Mouse (Mus musculus) cortical plate, adult 2 months (tissue): ENCODE measurements around the gene Cpa2.

Experiments
- CTCF ChIP-seq: fragments of 200-500 bp; IDR thresholded peaks from 2 replicates; pipeline ENCODE4 v1.5.1; 2011; ENCODE audit warnings: mild to moderate bottlenecking, control low read depth, low read length; ENCODE audit not compliant: insufficient read depth; ENCODE audit errors: extremely low read depth
- POLR2A ChIP-seq: fragments of 200-500 bp; IDR thresholded peaks from 2 replicates; pipeline ENCODE4 v1.6.1; 2011; ENCODE audit warnings: mild to moderate bottlenecking, low read length, control low read depth; ENCODE audit not compliant: insufficient read depth; ENCODE audit errors: extremely low read depth

GRCm38 (mm10) chr6:30562132-30562531 lies 20.8 kb downstream of the Cpa2 start:
- TF ChIP-seq CTCF (no peak), POLR2A (no peak)
